Mouse (Mus musculus): ENCODE data around the gene Ifitm5. TPM values are rescaled to one million over a fixed set of nuclear protein-coding genes. Genes with fewer than 3 reads are reported as not detected.

The Ifitm5 gene
- polyA plus RNA-seq, 1 experiment, result 1.9 TPM

DNA sequence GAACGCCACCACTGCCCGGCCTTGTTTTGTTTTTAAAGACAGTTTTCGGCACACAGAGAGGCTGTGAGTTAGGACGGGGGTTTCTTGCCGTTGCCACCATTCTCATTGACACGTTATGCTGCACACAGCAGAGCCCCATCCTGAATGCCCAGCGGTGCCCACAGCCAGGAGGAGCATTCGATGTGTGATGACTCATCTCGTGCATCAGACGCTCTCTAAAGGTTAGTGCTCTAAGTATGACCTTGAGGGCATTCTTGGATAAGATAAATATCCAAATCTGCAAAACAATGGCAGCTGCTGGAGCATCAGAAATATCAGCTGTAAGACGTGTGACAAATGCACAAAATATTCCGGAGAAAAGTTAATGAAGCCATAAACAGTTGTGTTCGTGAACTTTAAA, 43.0 kb downstream of the Ifitm5 start:
- H3K4me1 ChIP-seq (ENCODE audit: control insufficient read depth, insufficient read depth, low read length), result peaks cover 3% of the 10 kb centered on the region; the same call in 1 of the 2 replicates
- no peak overlapping the region for H3K27ac ChIP-seq (ENCODE audit: insufficient read depth, low read depth, low read length)
- no peak overlapping the region for H3K4me3 ChIP-seq (ENCODE audit: insufficient read depth, low read length)
- TF ChIP-seq CTCF (IDR thresholded peaks at IDR 0.05; ENCODE audit: low read depth, low read length) (no peak), POLR2A (IDR thresholded peaks at IDR 0.05; ENCODE audit: borderline replicate concordance, low read depth, low read length) (no peak)

DNA sequence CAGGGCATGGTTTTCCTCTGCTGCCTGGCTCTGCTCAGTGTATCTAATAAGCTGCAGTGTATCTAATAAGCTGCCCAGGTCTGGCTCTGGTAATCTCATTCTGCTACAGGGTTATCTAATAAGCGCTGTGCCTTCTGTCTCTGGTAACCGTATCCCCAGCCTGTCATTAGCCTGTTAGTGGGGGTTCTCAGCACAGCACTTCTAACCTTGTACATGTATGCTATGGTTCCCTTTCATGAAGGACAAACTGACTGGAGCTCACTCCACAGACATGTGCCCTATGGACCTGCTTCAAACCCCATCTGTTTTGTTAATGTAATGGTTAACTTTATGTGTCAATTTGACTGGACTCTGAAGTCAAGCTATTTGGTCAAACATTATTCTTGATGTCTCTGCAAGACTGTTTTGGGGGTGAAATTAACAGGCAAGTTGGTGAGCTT, 44.4 kb downstream of the Ifitm5 start:
- no peak overlapping the region for H3K4me3 ChIP-seq (ENCODE audit: insufficient read depth, low read length)
- TF ChIP-seq CTCF (IDR thresholded peaks at IDR 0.05; ENCODE audit: low read depth, low read length), result no peak
- TF ChIP-seq POLR2A (IDR thresholded peaks at IDR 0.05; ENCODE audit: borderline replicate concordance, low read depth, low read length), result no peak
- H3K27ac ChIP-seq (ENCODE audit: insufficient read depth, low read depth, low read length), result no peak overlapping the region
- peaks cover 3% of the 10 kb centered on the region; the same call in 1 of the 2 replicates for H3K4me1 ChIP-seq (ENCODE audit: control insufficient read depth, insufficient read depth, low read length)

DNA sequence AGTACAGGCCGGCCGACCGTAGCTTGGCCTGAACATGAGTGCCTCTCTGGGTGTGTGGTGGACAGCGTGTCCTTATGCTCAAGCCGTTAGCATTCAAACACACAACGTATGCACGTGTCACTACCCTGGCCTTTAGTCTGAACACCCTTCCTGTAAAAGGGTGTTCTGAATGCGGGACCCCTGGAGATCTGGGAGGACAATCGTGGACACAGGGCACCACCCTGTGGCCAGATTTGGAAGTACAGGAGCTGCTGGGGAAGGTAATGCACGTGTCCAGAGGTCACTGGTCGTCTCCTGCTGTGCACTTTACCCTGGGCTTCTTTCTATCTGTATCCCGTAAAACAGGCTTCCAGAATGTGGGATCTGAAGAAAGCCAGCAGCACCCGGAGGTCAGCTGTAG, 46.9 kb downstream of the Ifitm5 start:
- no peaks in the 10 kb centered on the region for H3K4me1 ChIP-seq (ENCODE audit: control insufficient read depth, insufficient read depth, low read length)
- no peak overlapping the region for H3K4me3 ChIP-seq (ENCODE audit: insufficient read depth, low read length)
- no peak overlapping the region for H3K27ac ChIP-seq (ENCODE audit: insufficient read depth, low read depth, low read length)
- TF ChIP-seq CTCF (IDR thresholded peaks at IDR 0.05; ENCODE audit: low read depth, low read length), result peak; percentile 98
- TF ChIP-seq POLR2A (IDR thresholded peaks at IDR 0.05; ENCODE audit: borderline replicate concordance, low read depth, low read length), result no peak

DNA sequence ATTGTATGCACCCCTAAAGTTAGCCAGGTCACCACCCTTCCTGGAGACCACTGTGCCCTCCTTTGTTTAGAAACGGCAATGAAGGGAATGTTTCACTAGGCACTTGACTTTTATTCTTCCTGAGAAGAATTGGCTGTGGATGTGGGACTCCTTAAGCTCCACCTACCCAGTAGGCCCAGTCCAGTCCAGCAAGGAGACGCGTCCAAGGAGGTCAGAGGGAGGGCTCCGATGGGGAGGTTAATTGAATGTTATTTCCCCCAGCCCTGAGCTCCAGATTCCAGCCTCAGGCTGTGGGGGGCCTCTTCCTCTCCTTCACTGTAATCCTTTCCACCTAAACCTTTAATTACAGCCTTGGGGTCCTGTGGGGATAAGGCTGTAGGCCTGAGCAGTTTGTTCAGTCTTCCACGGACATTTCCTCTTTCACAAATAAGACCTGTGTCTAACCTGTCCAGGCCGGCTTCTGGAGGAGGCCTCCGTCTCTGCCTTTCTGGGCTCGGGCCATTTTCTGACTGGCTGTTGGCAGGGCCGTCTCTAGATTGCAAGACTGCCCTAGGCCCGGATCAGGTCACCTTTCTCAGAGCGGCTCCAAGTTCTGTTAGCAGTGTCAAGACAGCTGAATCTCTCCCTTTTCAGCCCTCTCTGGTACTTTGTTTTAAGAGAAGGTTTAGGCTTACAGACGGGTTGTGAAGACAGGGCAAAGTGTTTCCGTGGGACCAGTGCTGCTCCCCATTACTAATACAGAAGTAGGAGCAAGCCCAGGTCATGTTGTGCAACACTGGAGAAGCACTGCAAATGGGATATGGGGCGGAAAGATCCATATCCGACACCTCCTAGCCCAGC, 47.8 kb downstream of the Ifitm5 start:
- TF ChIP-seq POLR2A (IDR thresholded peaks at IDR 0.05; ENCODE audit: borderline replicate concordance, low read depth, low read length) (no peak), CTCF (IDR thresholded peaks at IDR 0.05; ENCODE audit: low read depth, low read length) (no peak)
- H3K4me3 ChIP-seq (ENCODE audit: insufficient read depth, low read length), result no peak overlapping the region
- H3K27ac ChIP-seq (ENCODE audit: insufficient read depth, low read depth, low read length), result no peak overlapping the region
- H3K4me1 ChIP-seq (ENCODE audit: control insufficient read depth, insufficient read depth, low read length), result no peaks in the 10 kb centered on the region

DNA sequence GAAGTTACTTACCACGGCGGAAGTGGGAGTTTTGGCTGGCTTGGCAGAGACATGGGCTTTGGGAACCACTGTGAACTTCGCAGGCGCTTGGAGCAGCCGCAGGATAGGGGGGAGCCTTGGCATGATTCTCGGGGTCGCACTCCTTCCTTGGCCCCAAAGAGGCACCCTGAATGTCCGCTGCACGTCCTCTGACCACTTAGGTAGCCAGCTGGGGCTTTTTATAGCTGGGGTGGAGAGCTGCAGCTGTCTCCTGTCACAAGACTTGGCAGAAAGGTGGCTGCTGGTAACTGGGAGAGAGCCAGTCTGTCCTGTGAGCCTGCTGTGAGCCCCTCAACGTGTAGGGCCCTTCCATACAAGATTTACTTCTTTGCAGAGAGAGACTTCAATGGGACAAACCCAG, 49.9 kb downstream of the Ifitm5 start, which contains the start of gene Cox8b:
TSS of gene Cox8b (minus strand) at position 227 of the 400 bp plus-strand sequence.
- Histone ChIP-seq H3K4me3 (ENCODE audit: insufficient read depth, low read length) (no peak within 1 kb of the TSS), H3K27ac (ENCODE audit: insufficient read depth, low read depth, low read length) (no peak within 1 kb of the TSS)
- TF ChIP-seq CTCF (IDR thresholded peaks at IDR 0.05; ENCODE audit: low read depth, low read length) (no peak), POLR2A (IDR thresholded peaks at IDR 0.05; ENCODE audit: borderline replicate concordance, low read depth, low read length) (no peak)

DNA sequence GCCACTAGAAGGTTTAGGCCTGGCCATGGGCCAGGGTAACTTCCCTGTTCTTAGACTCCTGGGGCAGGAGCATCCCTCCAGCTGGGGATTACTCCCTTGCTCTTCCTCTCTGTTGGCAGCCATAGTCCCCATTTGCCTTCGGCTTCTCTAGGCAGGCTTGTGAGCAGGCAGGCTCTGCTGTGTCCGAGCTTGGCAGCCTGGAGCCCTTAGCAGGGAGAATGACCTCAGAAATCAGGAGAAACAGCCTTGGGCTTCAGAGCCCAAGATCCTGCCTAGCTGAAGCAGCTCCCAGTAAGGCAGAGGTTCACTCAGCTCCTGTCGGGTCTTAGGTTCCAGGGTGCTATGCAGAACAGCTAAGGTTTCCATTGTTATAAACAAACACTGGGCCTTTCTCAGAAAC, 51.0 kb downstream of the Ifitm5 start:
- Histone ChIP-seq H3K4me1 (ENCODE audit: control insufficient read depth, insufficient read depth, low read length) (no peaks in the 10 kb centered on the region), H3K4me3 (ENCODE audit: insufficient read depth, low read length) (no peak overlapping the region), H3K27ac (ENCODE audit: insufficient read depth, low read depth, low read length) (no peak overlapping the region)
- TF ChIP-seq POLR2A (IDR thresholded peaks at IDR 0.05; ENCODE audit: borderline replicate concordance, low read depth, low read length) (no peak), CTCF (IDR thresholded peaks at IDR 0.05; ENCODE audit: low read depth, low read length) (no peak)

More for the DNA sequence above, 49.9 kb downstream of the Ifitm5 start, which contains the start of gene Cox8b:
- H3K4me1 ChIP-seq (ENCODE audit: control insufficient read depth, insufficient read depth, low read length), result no peaks in the 10 kb centered on the region

Other genes with a start within 250 kb of the Ifitm5 start
- gene Cyp2e1, start 186.6 kb downstream of the Ifitm5 start, polyA plus RNA-seq (2012; ENCODE audit: insufficient read depth, insufficient read length, missing spikeins), result not detected in 2 replicates
- not detected in 2 replicates for gene Syce1, start 162.4 kb downstream of the Ifitm5 start, polyA plus RNA-seq (2012; ENCODE audit: insufficient read depth, insufficient read length, missing spikeins)
- 0.19 and 0.20 TPM in 2 replicates for gene Zfp941, start 128.1 kb downstream of the Ifitm5 start, polyA plus RNA-seq (2012; ENCODE audit: insufficient read depth, insufficient read length, missing spikeins)
- not detected in 2 replicates for gene Urah, start 115.3 kb downstream of the Ifitm5 start, polyA plus RNA-seq (2012; ENCODE audit: insufficient read depth, insufficient read length, missing spikeins)
- gene Scgb1c1, start 104.7 kb downstream of the Ifitm5 start, polyA plus RNA-seq (2012; ENCODE audit: insufficient read depth, insufficient read length, missing spikeins), result not detected in 2 replicates
- not detected in 2 replicates for gene Odf3, start 102.5 kb downstream of the Ifitm5 start, polyA plus RNA-seq (2012; ENCODE audit: insufficient read depth, insufficient read length, missing spikeins)
- gene Gm45785, start 94.0 kb downstream of the Ifitm5 start, polyA plus RNA-seq (2012; ENCODE audit: insufficient read depth, insufficient read length, missing spikeins), result not detected in 2 replicates
- gene Ric8a, start 93.3 kb downstream of the Ifitm5 start, polyA plus RNA-seq (2012; ENCODE audit: insufficient read depth, insufficient read length, missing spikeins), result 58.2 and 61.2 TPM in 2 replicates
- 21.1 and 29.7 TPM in 2 replicates for gene Bet1l, start 92.7 kb downstream of the Ifitm5 start, polyA plus RNA-seq (2012; ENCODE audit: insufficient read depth, insufficient read length, missing spikeins)
- gene Psmd13, start 68.3 kb downstream of the Ifitm5 start, polyA plus RNA-seq (2012; ENCODE audit: insufficient read depth, insufficient read length, missing spikeins), result 120 and 121 TPM in 2 replicates
- gene Sirt3, start 68.0 kb downstream of the Ifitm5 start, polyA plus RNA-seq (2012; ENCODE audit: insufficient read depth, insufficient read length, missing spikeins), result 16.2 and 20.1 TPM in 2 replicates
- gene Cox8b, start 49.8 kb downstream of the Ifitm5 start, polyA plus RNA-seq (2012; ENCODE audit: insufficient read depth, insufficient read length, missing spikeins), result 2.2 TPM in 1 of 2 replicates, not detected in the other
- not detected in 2 replicates for gene Nlrp6, start 29.4 kb downstream of the Ifitm5 start, polyA plus RNA-seq (2012; ENCODE audit: insufficient read depth, insufficient read length, missing spikeins)
- gene Pgghg, start 8.9 kb downstream of the Ifitm5 start, polyA plus RNA-seq (2012; ENCODE audit: insufficient read depth, insufficient read length, missing spikeins), result 11.5 and 13.8 TPM in 2 replicates
- 1.2 and 8.8 TPM in 2 replicates for gene Gm45717, start 5.6 kb upstream of the Ifitm5 start, polyA plus RNA-seq (2012; ENCODE audit: insufficient read depth, insufficient read length, missing spikeins)
- 1,477 and 1,645 TPM in 2 replicates for gene Ifitm2, start 5.7 kb upstream of the Ifitm5 start, polyA plus RNA-seq (2012; ENCODE audit: insufficient read depth, insufficient read length, missing spikeins)
- gene Ifitm1, start 16.9 kb upstream of the Ifitm5 start, polyA plus RNA-seq (2012; ENCODE audit: insufficient read depth, insufficient read length, missing spikeins), result 31.2 and 38.0 TPM in 2 replicates
- gene Ifitm3, start 60.5 kb upstream of the Ifitm5 start, polyA plus RNA-seq (2012; ENCODE audit: insufficient read depth, insufficient read length, missing spikeins), result 1,636 and 1,773 TPM in 2 replicates
- 31.9 and 45.4 TPM in 2 replicates for gene Ifitm6, start 67.6 kb upstream of the Ifitm5 start, polyA plus RNA-seq (2012; ENCODE audit: insufficient read depth, insufficient read length, missing spikeins)
- gene Gm17387, start 78.8 kb upstream of the Ifitm5 start, polyA plus RNA-seq (2012; ENCODE audit: insufficient read depth, insufficient read length, missing spikeins), result not detected in 2 replicates
- gene B4galnt4, start 110.8 kb upstream of the Ifitm5 start, polyA plus RNA-seq (2012; ENCODE audit: insufficient read depth, insufficient read length, missing spikeins), result not detected in 2 replicates
- gene Pkp3, start 127.9 kb upstream of the Ifitm5 start, polyA plus RNA-seq (2012; ENCODE audit: insufficient read depth, insufficient read length, missing spikeins), result not detected in 2 replicates
- gene Sigirr, start 150.3 kb upstream of the Ifitm5 start, polyA plus RNA-seq (2012; ENCODE audit: insufficient read depth, insufficient read length, missing spikeins), result 1.6 and 3.9 TPM in 2 replicates
- not detected in 2 replicates for gene Ano9, start 167.5 kb upstream of the Ifitm5 start, polyA plus RNA-seq (2012; ENCODE audit: insufficient read depth, insufficient read length, missing spikeins)
- 20.7 and 21.5 TPM in 2 replicates for gene Ptdss2, start 172.1 kb upstream of the Ifitm5 start, polyA plus RNA-seq (2012; ENCODE audit: insufficient read depth, insufficient read length, missing spikeins)
- gene Rnh1, start 222.6 kb upstream of the Ifitm5 start, polyA plus RNA-seq (2012; ENCODE audit: insufficient read depth, insufficient read length, missing spikeins), result 131 and 141 TPM in 2 replicates
- gene Hras, start 243.7 kb upstream of the Ifitm5 start, polyA plus RNA-seq (2012; ENCODE audit: insufficient read depth, insufficient read length, missing spikeins), result 29.7 and 36.1 TPM in 2 replicates
- gene Lrrc56, start 243.9 kb upstream of the Ifitm5 start, polyA plus RNA-seq (2012; ENCODE audit: insufficient read depth, insufficient read length, missing spikeins), result 3.4 and 4.1 TPM in 2 replicates

Measured in bone marrow macrophage, adult 2 months (primary cell).